1 mouse cellular context compared by ENCODE assay signal in genomic region chr12:85602153-85602552, GRCm38 (mm10).
TF ChIP-seq lines count a peak whose summit lies in the region.

No protein-coding gene starts in this region.

TF ChIP-seq in CH12.LX, 34 proteins besides CTCF, POLR2A, EP300 and RAD21 (continued from another document):
- TF ChIP-seq E2F4 (IDR thresholded peaks at IDR 0.05; ENCODE audit: insufficient replicate concordance, low read depth, low read length) = no peak
- no peak for TF ChIP-seq JUN (IDR thresholded peaks at IDR 0.05; ENCODE audit: insufficient read depth, low read depth, low read length)
- no peak for TF ChIP-seq KAT2A (IDR thresholded peaks at IDR 0.05; ENCODE audit: insufficient replicate concordance, low read length)
- no peak for TF ChIP-seq GABPA (IDR thresholded peaks at IDR 0.05; ENCODE audit: insufficient replicate concordance, low read depth, low read length)
- TF ChIP-seq USF2 (conservative IDR thresholded peaks at IDR 0.05; ENCODE audit: low read depth, low read length) = no peak
- no peak for TF ChIP-seq ETS1 (conservative IDR thresholded peaks at IDR 0.05; ENCODE audit: low read depth, low read length)
- no peak for TF ChIP-seq BHLHE40 (IDR thresholded peaks at IDR 0.05; ENCODE audit: low read depth, low read length)
- TF ChIP-seq MAX (IDR thresholded peaks at IDR 0.05; ENCODE audit: low read length) = no peak
- TF ChIP-seq IRF4 (IDR thresholded peaks at IDR 0.05; ENCODE audit: low read depth, low read length) = no peak
- no peak; the same call in 1 of the 2 replicates for TF ChIP-seq CHD1 (IDR thresholded peaks at IDR 0.05; ENCODE audit: low read depth, low read length)
- no peak for TF ChIP-seq ZMIZ1 (IDR thresholded peaks at IDR 0.05; ENCODE audit: low read depth, low read length)
- TF ChIP-seq JUND (conservative IDR thresholded peaks at IDR 0.05; ENCODE audit: low read depth, low read length) = no peak
- TF ChIP-seq SIN3A (IDR thresholded peaks at IDR 0.05; ENCODE audit: low read length) = no peak
- TF ChIP-seq NELFE (IDR thresholded peaks at IDR 0.05; ENCODE audit: low read depth, low read length) = no peak
- no peak for TF ChIP-seq TCF12 (IDR thresholded peaks at IDR 0.05; ENCODE audit: low read depth, low read length)
